Mouse (Mus musculus) MN1 (cell line): ENCODE results near the gene Nampt.
A peak's percentile ranks its signal among the peaks of the same experiment; 100 is the strongest.
"Not testable (repeated sequence)": the region's sequence is repeated elsewhere in the genome, so short reads cannot be mapped to it uniquely, and the experiment has no call there.

Source experiments
- DNase-seq: peaks from one replicate; pipeline ENCODE4 v3.0.0-alpha.2; 2016; ENCODE audit warnings: low spot score

Nampt gene

DNA sequence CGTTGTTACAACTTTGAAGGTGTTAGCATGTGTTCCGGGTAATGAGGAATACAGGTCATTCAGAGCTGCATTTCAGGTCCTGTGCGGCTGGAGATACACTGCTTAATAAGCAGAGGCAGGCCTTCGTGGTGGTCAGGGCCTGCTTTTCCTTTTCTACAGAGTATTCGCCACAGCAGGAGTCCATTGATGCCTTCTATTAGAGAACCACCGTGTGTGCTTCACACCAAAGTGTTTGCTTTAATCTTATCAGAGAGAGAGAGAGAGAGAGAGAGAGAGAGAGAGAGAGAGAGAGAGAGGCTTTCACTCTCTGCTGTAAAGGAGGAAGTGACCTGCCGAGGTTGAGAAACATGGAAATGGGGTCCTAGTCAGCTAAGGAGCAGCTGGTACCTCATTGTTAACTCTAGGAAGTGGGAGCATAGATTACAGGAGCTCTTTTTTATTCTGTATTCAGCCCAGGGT is 22.1 kb downstream of the Nampt start:
- no peak for DNase-seq

DNA sequence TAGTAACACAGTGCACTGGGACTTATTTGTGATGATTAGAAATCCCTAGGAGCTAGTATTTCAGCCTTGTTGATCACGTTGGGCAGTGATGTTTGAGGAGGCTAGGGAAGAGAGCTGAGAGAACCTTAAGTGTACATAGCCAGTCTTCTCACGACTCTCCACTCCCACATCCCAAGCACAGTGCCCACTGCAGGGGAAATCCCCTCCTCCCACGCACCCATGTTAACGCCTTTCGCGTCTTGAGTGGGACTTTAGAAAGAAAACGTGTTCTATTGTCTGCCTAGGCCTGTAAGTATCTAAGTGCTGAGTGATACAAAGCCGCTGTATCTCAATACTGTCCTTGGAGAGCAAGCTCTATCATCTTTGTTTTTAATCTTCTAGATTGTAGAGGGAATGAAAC is 27.0 kb downstream of the Nampt start:
- DNase-seq, result no peak

DNA sequence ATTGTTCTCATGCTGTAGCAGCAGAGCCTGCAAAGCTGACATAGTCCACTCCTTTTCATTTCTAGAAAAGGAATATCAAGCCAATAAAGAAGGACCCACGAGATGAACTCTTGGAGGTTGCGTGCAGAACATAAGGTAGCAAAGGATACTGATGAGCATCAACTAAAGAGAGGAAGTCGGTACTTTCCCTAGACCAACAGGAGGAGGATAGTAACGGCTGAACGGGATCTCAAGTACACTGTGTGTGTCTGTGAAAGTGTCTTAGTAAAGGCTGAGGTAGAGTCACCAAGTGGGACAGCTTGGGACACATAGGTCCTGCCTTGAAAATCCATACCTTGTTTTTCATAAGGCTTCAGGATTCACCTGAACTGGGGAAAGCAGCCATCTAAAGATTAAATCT is 34.4 kb downstream of the Nampt start:
- DNase-seq, result no peak

DNA sequence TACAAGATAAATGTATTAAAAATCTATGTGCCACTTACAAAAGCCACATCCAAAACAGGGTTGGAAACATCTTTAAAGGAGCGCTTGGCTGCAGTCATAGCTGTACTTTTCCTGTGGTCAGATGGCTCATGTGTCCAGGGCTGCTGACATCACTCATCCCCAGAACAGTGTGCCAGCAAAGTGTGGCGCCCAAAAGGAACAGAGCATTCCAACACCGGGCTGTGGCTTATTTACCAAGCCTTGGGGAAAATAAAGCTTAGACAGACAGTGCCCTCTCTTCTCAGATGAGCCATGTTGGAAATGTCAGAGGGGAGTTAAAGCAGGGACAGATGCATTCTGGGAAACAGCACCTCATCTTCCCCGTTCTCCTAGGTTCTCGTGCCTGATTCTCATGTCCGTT is 35.5 kb downstream of the Nampt start:
- DNase-seq, result no peak

DNA sequence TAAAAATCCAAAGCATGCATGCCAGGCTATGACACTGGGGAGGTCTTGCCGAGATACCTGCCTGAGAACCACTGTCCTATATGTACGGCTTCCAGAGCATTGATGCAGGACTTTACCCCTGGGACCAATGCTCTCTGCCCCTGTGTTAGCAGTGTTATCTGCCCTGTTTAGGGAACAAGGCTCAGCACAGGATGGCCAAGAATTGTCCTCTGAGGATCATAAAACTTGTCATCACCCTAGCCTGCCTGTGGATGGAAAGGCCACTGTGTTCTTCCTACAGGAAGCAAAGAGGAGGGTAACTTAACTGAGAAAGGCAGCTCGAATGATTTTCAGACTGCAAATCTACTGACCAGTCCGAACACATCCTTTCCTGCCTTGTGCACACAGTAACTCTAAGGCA is 36.1 kb downstream of the Nampt start:
- no peak for DNase-seq

DNA sequence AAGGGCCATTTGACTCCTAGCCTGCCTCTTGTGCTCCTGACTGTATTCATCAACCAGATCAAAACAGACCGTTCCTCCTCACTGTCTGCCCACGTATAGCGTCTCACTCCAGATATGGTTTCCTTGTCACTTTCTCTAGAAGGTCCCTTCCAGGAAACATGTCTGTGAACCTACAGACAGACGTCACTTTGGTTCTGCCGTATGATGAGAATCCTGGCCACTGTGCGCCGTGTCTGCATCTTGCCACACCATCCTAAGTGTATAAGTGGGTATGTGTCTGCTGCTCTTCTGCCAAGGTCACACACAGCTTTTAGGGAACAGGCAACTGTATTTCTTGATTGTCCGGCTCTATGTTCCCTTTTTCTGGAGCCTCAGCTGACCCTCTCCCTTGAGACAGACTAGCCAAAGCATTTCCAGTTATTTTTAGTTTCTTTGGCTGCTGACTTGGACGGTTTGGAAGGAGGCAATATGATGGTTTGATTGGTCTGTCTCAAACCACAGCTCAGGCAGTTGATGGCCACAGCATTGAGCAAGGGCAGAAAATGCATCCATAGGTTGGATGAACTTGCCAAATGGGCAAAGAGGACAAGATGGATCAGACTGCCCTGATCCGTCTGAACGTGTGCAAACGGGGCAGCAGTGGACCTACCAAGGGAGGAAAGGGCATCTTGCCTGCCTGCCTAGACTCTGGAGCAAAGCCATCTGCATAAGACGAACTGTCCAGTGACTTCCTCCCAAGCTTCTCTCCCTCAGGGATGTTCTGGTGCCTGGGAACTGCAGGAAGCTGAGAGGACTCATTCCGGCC is 37.6 kb downstream of the Nampt start:
- DNase-seq, result no peak

DNA sequence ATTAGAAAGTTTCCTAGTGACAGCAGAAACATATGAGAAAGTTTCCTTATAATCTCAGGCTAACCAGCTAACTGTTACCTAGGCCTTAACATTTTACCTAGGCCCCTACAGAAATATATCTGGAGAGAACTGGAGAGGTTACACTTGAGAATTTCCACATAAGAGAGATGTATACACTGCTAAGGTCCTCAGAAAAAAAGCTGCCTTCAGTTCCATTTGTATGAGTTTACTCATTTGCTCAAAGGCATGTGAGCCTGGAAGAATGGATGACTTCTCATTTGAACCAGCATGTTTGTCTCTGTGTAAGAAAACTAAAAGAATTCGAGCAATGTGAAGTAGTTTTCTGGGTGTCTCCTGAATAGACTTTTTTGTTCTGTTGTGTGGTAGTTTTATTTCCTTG is 39.1 kb downstream of the Nampt start:
- DNase-seq, result no peak

DNA sequence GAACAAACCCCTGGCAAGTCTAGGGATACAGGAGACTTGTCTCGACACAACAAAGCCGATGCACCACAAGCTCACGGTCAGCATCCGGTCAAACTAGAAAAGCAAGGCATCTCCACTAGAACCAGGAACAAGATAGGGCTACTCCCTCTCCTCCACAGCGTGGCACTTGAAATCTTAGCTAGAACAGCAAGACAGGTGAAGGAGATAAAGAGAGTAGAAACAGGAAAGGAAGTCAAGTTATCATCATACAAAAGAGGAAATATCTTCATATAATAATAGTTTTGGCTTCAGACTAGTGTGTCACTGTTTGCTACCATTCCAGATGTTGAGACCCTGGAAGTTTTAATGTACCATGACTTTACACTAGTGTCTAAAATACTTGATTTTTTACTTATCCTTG is 41.5 kb downstream of the Nampt start:
- DNase-seq, result no peak

DNA sequence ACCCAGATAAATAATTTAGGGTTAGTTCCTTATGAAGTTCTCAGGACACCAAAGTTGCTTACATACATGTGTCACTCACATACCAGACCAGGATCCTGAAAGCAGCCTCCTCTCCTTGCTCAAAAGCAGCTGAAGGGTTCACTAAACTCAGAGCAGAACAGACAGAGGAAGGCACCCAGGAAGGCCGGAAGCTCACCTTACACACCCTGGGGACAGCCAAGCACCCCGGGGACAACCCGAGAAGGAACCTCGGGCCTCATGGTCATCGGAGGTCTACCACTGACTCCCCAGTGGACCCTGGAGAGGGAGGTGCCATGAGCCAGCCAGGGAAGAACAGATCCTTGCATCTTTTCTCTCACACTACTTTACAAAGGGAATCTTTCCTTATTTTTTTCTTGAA is 51.5 kb downstream of the Nampt start:
- no peak for DNase-seq

DNA sequence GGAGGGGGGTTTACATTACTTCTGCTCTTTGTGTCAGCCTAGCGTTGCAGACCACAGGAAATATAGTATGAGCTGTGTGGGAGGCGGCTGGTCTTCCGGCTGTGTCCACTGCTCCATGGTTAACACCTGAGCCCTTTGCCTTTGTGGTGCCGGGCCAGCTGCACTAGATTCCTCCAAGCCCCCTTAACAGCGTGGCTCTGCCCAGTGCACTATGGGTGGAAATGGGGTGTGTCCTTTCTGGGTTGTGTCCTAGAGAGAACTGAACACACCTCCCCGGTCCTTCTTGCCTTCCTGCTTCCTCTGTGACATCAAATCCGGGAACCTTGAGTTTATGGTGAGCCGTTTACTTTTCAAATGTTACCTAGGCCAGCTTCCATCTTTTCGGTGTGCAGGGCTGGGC is 58.2 kb downstream of the Nampt start:
- no peak for DNase-seq

DNA sequence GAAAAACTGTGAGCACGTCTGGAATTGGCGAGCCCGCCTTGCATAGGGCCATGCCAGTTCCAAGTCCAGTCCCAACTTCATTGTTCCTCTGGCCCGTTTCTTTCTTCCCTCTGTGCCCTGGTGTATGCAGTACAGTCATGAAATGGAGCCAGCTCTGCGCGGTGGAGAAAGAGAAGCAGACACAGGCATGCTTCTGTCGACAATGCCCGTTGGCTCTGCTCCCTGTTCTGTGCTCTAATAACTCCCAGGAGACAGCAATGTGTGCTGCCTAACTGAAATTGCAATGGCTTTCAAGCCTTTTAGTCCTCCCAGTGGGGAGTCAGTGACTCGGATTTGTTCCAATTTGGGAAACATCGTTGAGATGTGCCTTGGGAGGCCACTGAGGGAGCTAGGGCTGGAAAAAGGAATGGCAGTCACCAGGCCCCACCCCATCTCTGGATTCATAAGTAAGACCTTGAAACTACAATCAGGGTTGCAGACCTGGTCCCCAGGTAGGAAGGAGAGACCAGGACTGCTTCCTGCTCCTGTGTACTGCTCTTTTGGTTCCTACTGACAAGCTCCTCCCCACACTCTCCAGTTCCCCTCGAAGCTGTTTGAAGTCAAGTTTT is 58.7 kb downstream of the Nampt start:
- DNase-seq, result peak; percentile 56

DNA sequence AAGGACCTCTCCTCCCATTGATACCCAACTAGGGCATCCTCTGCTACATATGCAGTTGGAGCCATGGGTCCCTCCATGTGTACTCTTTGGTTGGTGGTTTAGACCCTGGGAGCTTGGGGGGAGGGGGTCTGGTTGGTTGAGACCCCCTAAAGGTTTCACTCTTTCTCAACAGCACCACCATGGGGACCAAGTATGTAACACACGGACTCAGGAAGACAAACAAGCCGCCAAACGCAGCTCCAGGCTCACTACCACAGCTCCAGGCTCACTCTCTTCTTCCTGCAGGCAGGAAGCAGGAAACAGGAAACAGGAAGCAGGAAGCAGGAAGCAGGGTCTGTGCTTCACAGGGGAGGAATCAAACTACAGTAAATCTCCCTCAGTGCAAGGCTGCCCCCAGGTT is 60.0 kb downstream of the Nampt start:
- DNase-seq, result no peak

DNA sequence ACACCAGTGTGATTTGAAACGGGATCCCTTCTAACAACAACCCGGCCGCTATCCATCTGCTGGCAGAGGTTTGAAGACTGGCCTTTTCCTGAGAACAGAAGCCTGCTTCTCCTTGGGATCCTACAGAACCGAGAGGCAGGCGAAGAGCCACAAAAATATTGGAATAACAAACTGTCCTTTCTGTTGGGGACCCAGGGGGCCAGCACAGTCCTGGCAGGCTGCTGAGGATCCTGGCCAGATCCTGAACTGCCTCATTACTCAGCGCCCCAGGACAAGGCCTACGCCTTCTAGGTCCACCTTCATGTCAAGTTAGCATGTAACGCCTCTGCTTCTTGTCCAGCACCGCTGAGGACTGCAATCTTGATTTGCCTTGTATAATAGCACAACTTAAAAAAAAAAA is 65.0 kb downstream of the Nampt start:
- no peak for DNase-seq

DNA sequence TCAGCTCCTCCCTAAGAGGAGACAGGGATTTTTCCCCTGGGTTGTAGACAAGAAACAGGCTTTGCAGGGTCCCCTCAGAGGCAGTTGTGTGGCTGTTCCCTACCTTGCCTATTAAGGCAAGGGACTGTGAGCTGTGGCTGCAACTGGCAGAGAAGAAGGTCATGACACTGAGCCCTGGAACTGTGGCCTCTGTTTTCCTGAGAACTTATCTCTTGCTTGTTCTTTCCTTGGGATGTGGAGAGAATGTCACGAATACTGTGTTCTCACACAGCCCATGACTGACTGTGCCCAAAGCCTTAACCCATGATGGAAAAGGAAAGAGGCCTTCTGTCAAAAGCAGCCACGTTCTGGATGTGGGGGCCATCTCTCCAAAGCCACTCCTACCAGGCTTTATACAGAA is 65.7 kb downstream of the Nampt start:
- DNase-seq, result no peak

DNA sequence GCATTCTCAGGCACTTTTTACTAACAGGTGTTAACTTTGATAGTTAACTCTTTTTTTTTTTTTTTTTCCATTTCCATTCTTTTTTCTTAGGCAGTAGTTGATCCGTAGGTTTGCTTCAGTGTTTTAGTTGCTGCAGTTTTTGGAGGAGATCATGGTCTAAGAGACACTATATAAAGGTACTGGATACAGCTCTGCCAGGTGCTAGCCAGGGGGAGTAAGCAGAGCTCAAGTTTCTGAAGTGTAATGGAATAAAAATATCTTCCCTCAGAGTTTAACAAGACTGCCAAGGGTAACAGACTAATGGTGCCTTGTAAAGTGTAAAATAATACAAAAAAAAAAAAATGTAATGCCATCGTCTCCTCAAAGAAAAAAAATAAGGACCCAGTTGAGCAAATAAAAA is 67.0 kb downstream of the Nampt start:
- DNase-seq, result no peak

DNA sequence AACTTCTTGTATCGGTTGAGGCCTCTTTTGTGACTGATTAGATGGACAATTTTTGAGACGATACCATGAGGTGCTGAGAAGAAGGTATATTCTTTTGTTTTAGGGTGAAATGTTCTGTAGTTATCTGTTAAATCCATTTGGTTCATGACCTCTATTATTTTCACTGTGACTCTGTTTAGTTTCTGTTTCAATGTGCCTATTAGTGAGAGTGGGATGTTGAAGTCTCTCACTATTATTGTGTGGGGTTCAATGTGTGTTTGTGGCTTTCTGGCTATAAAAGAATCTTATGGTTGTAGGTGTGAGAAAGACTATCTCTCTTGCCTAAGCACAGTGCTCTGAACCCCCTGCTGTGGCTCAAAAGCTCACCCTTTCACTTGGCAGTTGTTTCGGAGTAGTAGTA is 68.9 kb downstream of the Nampt start:
- no peak for DNase-seq

DNA sequence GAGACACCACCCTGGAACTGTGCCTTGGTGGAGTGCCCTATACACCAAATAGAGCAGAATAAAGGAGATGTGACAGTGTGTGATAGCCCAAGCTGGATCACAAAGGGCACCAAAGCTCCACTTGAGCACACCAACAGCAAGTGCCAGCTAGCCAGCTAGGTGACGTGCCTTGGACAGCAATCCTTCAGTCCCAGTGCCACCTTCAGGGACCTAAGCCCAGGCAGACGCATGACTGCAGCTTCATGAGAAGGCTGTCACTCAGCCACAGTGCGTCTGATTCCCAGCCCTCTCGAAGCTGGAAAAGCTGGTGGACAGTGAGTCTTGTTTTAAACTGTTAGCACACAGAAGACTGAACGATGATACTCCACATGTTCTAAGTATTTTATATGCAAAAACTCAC is 70.5 kb downstream of the Nampt start:
- no peak for DNase-seq

DNA sequence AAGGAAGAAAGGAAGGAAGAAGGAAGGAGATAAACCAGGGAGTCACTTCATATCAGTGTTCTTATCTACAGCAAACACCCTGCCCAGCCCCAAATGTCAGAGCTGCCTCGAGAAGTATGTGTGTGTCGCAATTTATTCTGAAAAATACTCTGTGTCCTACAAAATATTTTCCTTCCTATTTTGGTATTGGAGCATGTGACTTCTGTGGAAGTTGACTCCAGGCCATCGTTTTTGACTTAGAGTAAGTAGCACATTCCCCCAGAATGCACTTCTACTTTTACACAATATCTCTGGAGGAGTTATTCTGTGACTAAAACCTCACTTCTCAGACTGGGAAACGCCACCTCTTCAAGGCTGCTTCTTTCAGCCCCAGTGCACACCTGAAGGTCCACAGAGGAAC is 71.1 kb downstream of the Nampt start:
- no peak for DNase-seq

DNA sequence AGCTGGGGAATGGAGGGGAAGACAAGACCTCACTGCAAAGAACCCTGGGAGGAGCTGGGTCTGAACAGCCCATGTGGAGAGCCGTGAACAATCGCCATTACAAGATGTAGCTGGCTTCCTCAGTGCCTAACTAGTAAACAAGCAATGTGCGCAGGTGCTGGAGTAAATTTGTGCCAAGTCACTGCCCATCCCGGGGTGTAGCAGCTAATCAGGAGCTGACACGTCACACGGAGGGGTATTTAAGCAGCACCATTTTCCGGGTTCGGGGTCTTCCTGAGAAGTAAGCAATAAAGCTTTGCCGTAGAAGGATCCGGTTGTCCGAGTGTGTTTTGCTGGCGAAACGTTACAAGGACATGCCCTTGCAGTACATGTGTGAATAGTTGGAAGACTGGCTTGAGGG is 71.9 kb downstream of the Nampt start:
- DNase-seq, result not testable (repeated sequence)

DNA sequence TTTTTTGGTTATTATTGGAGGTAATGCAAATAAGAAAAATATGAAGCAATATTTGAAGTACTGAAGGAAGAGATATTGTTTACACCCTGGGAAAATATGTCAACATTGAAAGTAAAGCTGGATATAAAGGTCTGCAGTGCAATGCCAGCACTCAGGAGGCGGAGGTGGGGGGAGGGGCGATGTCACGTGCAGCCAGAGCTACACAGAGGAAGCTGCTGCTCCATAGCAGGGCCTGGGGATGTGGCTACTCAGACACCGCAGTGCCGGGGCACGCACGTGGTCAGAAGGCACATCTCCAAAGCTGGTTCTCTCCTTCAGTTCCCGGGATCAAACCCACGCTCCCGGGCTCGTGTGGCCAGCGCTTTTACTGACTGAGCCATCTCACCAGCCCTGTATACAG is 73.9 kb downstream of the Nampt start:
- no peak for DNase-seq

DNA sequence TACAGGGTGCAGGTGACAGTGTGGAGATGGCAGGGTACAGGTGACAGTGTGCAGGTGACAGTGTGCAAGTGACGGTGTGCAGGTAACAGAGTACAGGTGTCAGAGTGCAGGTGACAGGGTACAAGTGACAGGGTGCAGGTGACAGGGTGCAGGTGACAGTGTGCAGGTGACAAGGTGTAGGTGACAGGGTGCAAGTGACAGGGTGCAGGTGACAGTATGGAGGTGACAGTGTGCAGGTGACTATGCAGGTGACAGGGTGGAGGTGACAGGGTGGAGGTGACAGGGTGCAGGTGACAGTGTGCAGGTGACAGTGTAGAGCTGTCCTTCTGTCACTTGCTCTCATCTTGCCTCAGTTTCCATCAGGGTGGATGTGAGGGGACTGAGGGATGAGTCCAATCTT is 76.5 kb downstream of the Nampt start:
- DNase-seq, result no peak

DNA sequence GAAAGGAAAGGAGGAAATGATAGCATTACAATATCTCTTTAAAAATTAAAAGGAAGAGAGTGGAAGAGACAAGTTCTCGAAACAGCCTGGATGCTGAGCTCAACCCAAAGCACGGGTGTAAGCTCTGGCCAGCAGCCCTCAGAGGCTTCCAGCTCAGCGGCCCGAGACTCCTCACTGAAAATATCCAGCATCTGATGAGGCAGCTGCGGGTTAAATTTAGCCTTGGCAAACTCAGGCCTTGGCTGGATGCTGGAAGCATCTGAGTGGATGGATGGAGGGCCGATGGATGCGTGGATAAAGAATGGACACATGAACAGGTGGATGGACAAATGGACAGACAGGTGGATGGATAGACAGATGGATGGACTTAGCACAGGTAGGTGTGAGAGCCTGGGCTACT is 77.2 kb downstream of the Nampt start:
- no peak for DNase-seq

DNA sequence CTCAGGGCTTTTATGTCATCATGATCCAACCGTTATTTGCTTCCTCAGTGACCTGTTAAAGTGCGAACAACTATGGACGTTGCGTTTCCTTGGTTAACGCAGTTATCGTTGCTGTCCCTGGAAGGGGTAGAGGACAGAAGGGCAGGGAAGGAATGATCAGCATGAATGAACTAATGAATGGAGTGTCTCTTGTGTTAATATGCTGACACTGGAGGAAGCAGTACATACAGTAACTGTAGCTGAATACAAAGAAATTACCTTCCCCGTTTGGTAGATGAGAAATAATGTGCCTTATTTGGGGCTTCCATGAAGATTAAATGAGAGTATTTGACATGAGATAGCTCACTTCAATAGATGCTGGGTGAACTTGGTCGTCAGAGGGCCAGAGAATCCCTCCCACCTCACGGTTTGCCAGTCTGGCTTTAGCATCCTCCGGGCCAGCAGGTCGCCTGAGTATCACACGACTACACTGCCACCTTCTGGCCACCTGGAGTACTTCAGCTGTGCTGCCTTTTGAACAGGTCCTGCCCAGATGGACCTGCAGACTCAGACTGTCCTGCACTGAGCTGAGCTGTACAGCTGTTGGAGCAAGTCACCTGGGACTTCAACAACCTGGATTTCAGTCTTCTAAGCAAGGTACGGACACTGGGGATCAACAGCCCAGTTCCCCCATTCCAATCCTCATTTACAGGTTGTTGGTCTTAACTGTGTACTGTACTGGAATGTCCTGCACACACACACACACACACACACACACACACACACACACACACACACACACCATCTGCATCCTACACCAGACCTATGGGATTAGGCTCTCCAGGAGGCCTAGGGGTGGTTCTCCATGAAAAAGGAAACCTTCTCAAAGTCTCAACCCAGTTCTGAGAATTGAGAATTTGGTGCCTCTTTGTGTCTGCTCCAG is 78.1 kb downstream of the Nampt start:
- peak; percentile 79 for DNase-seq
